Mouse (Mus musculus): ENCODE measurements at regions not wholly inside any gene's neighbourhood (a gene's known extent, or its start where the extent isn't known, plus 50 kb on each side); places are given as distances from the start of the nearest gene placed in this dataset.

GRCm38 (mm10) chr12:14079892-14080291 lies 72.0 kb downstream of the Fam84a start:
- Histone ChIP-seq H3K4me3 (ENCODE audit: control insufficient read depth in 1 of 2, insufficient read depth in 1 of 2, low read depth in 2 of 2, low read length in 2 of 2) (no peak overlapping the region), H3K27me3 (ENCODE audit: control insufficient read depth in 1 of 2, insufficient read depth in 2 of 2, low read length in 2 of 2) (no peaks in the 10 kb centered on the region), H3K9ac (ENCODE audit: control insufficient read depth, low read depth, low read length, poor library complexity, severe bottlenecking) (no peak overlapping the region), H3K79me2 (ENCODE audit: control insufficient read depth, insufficient read depth, low read length, poor library complexity) (no peaks in the 10 kb centered on the region), H3K27ac (ENCODE audit: control insufficient read depth, low read depth, low read length) (no peak overlapping the region), H3K4me1 (ENCODE audit: control insufficient read depth in 1 of 2, insufficient read depth in 2 of 2, low read length in 2 of 2) (no peaks in the 10 kb centered on the region), H3K36me3 (ENCODE audit: control insufficient read depth in 1 of 2, insufficient read depth in 2 of 2, low read length in 2 of 2) (no peaks in the 10 kb centered on the region; a peak in 1 of 4 replicates), H3K9me3 (replicated peaks; ENCODE audit: insufficient read depth, low read length) (no peaks in the 10 kb centered on the region)
- peak; percentile 32 for TF ChIP-seq GATA1 (IDR thresholded peaks at IDR 0.05; ENCODE audit: low read depth, low read length)
- TF ChIP-seq MYB (IDR thresholded peaks at IDR 0.05; ENCODE audit: low read depth, low read length), result no peak
- no peak for DNase-seq (ENCODE audit: low read depth, low spot score)

DNA sequence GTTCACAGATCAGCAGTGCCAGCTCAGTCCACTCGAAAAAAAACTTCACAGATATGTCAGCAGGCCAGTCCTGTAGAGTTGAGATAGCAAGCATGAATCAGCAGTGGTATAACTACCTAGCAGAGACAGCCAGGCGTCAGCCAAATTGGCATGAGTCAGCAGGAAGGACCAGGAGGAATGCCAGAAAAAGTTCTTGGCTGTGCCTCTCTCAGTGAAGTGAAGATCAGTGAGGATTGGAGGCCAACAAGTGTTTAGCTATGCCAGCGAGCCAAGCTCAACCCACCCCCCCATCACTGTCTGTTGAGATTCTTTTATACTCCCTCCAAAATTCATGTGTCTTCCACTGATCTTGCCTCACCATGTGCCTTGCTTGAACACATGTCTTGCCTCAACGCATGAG lies 82.8 kb downstream of the Fam84a start:
- Histone ChIP-seq H3K79me2 (ENCODE audit: control insufficient read depth, insufficient read depth, low read length, poor library complexity) (no peaks in the 10 kb centered on the region), H3K4me3 (ENCODE audit: control insufficient read depth in 1 of 2, insufficient read depth in 1 of 2, low read depth in 2 of 2, low read length in 2 of 2) (no peak overlapping the region), H3K27me3 (ENCODE audit: control insufficient read depth in 1 of 2, insufficient read depth in 2 of 2, low read length in 2 of 2) (no peaks in the 10 kb centered on the region), H3K27ac (ENCODE audit: control insufficient read depth, low read depth, low read length) (no peak overlapping the region), H3K9ac (ENCODE audit: control insufficient read depth, low read depth, low read length, poor library complexity, severe bottlenecking) (no peak overlapping the region), H3K4me1 (ENCODE audit: control insufficient read depth in 1 of 2, insufficient read depth in 2 of 2, low read length in 2 of 2) (peaks cover 0 to 7% of the 10 kb centered on the region in 2 experiments; a peak in 2 of 4 replicates), H3K36me3 (ENCODE audit: control insufficient read depth in 1 of 2, insufficient read depth in 2 of 2, low read length in 2 of 2) (peaks cover 0 to 9% of the 10 kb centered on the region in 2 experiments; a peak in 2 of 4 replicates), H3K9me3 (replicated peaks; ENCODE audit: insufficient read depth, low read length) (no peaks in the 10 kb centered on the region)
- DNase-seq (ENCODE audit: low read depth, low spot score), result peak; percentile 90
- TF ChIP-seq CHD1 (IDR thresholded peaks at IDR 0.05; ENCODE audit: low read depth, low read length) (no peak), JUND (IDR thresholded peaks at IDR 0.05; ENCODE audit: low read depth, low read length) (peak; percentile 63; the same call in 1 of the 2 replicates), ETS1 (IDR thresholded peaks at IDR 0.05; ENCODE audit: low read depth, low read length) (peak; percentile 93), SMC3 (IDR thresholded peaks at IDR 0.05; ENCODE audit: low read depth, low read length) (no peak), TAL1 (IDR thresholded peaks at IDR 0.05; ENCODE audit: low read length) (peak; percentile 58), UBTF (IDR thresholded peaks at IDR 0.05; ENCODE audit: borderline replicate concordance, insufficient read depth, low read depth, low read length) (no peak), CTCF (IDR thresholded peaks at IDR 0.05 in 2 of 3, conservative IDR thresholded peaks at IDR 0.05 in 1 of 3; ENCODE audit: control insufficient read depth in 1 of 3, insufficient read depth in 1 of 3, low read depth in 2 of 3, low read length in 3 of 3, poor library complexity in 1 of 3, severe bottlenecking in 1 of 3) (no peak), USF2 (IDR thresholded peaks at IDR 0.05; ENCODE audit: borderline replicate concordance in 1 of 2, insufficient read depth in 1 of 2, low read depth in 1 of 2, low read length in 2 of 2) (no peak), MAX (IDR thresholded peaks at IDR 0.05; ENCODE audit: low read length) (peak; percentile 78), MXI1 (IDR thresholded peaks at IDR 0.05; ENCODE audit: low read depth, low read length) (no peak), MAZ (IDR thresholded peaks at IDR 0.05; ENCODE audit: low read depth, low read length) (no peak), RCOR1 (IDR thresholded peaks at IDR 0.05; ENCODE audit: low read depth, low read length) (peak; percentile 83), E2F4 (IDR thresholded peaks at IDR 0.05; ENCODE audit: borderline replicate concordance, low read depth, low read length) (no peak), KAT2A (conservative IDR thresholded peaks at IDR 0.05; ENCODE audit: low read depth, low read length) (no peak), GATA1 (IDR thresholded peaks at IDR 0.05; ENCODE audit: low read depth, low read length) (peak; percentile 93), NRF1 (IDR thresholded peaks at IDR 0.05; ENCODE audit: insufficient read depth, low read depth, low read length, poor library complexity, severe bottlenecking) (no peak), USF1 (IDR thresholded peaks at IDR 0.05; ENCODE audit: low read depth, low read length) (no peak), NELFE (IDR thresholded peaks at IDR 0.05; ENCODE audit: low read depth, low read length) (0 out of 2 replicates have a peak, but pooled peaks have one; percentile 21), ZNF384 (IDR thresholded peaks at IDR 0.05; ENCODE audit: low read depth, low read length) (peak; percentile 92), CHD2 (IDR thresholded peaks at IDR 0.05; ENCODE audit: low read length) (no peak), RAD21 (IDR thresholded peaks at IDR 0.05; ENCODE audit: low read depth, low read length) (no peak), POLR2AphosphoS5 (IDR thresholded peaks at IDR 0.05; ENCODE audit: borderline replicate concordance, low read depth, low read length) (no peak), POLR2AphosphoS2 (IDR thresholded peaks at IDR 0.05; ENCODE audit: low read length) (no peak), HCFC1 (IDR thresholded peaks at IDR 0.05; ENCODE audit: low read depth, low read length) (no peak), MAFK (IDR thresholded peaks at IDR 0.05; ENCODE audit: borderline replicate concordance, low read depth, low read length) (peak; percentile 90), POLR2A (IDR thresholded peaks at IDR 0.05; ENCODE audit: control insufficient read depth in 1 of 2, insufficient read depth in 1 of 2, low read depth in 1 of 2, low read length in 2 of 2, poor library complexity in 1 of 2) (no peak), ZC3H11A (IDR thresholded peaks at IDR 0.05; ENCODE audit: low read depth, low read length) (no peak), MEF2A (IDR thresholded peaks at IDR 0.05; ENCODE audit: extremely low read depth, insufficient replicate concordance, low read depth, low read length, poor library complexity, severe bottlenecking) (no peak), TCF12 (IDR thresholded peaks at IDR 0.05; ENCODE audit: low read depth, low read length) (peak; percentile 93), ELF1 (IDR thresholded peaks at IDR 0.05; ENCODE audit: low read depth, low read length) (no peak), ZKSCAN1 (IDR thresholded peaks at IDR 0.05; ENCODE audit: low read depth, low read length) (no peak)

All from MEL (cell line).